Comparison of ENCODE assay signal across 9 mouse cellular contexts in genomic region chr11:59135904-59136452, GRCm38 (mm10). TPM values are rescaled to one million over a fixed set of nuclear protein-coding genes. Genes with fewer than 3 reads are reported as not detected.
DNase-seq lines count a peak whose midpoint lies in the region; ATAC-seq and TF ChIP-seq lines count a peak whose summit lies in the region.
"Had no signal": no experiment of that assay in that cellular context is flagged by ENCODE, and none has a peak within 500 bp of the region (broad histone marks: within the 10 kb centered on the region; RNA-seq: fewer than 3 reads in every experiment).

Gene Obscn, minus strand, starts transcription at chr11:59136402.

- no peak for TF ChIP-seq CTCF in layer of hippocampus, adult 2 months (conservative IDR thresholded peaks at IDR 0.05)

- H3K27ac ChIP-seq in layer of hippocampus, adult 2 months: no peak within 1 kb of the TSS
- no peak within 1 kb of the TSS for H3K27ac ChIP-seq in embryonic facial prominence, embryonic 13.5 days
- peak within 1 kb of the TSS; percentile 87 for H3K27ac ChIP-seq in heart, embryonic 15.5 days
- no peak within 1 kb of the TSS for H3K27ac ChIP-seq in midbrain, embryonic 10.5 days (replicated peaks)

- H3K4me3 ChIP-seq in layer of hippocampus, adult 2 months: peak within 1 kb of the TSS; percentile 33; the same call in 1 of the 2 replicates
- H3K4me3 ChIP-seq in embryonic facial prominence, embryonic 13.5 days: peak within 1 kb of the TSS; percentile 27
- H3K4me3 ChIP-seq in heart, embryonic 15.5 days: peak within 1 kb of the TSS; percentile 48
- peak within 1 kb of the TSS; percentile 42 for H3K4me3 ChIP-seq in midbrain, embryonic 10.5 days
- H3K4me3 ChIP-seq: erythroblast, embryonic 14.5 days had no signal

- peaks cover 13% of the 10 kb centered on the region for H3K4me1 ChIP-seq in embryonic facial prominence, embryonic 13.5 days
- H3K4me1 ChIP-seq in heart, embryonic 15.5 days (replicated peaks): peaks cover 53% of the 10 kb centered on the region
- H3K4me1 ChIP-seq in midbrain, embryonic 10.5 days: peaks cover 20% of the 10 kb centered on the region

- H3K4me2 ChIP-seq in embryonic facial prominence, embryonic 13.5 days: peak within 1 kb of the TSS; percentile 49
- peak within 1 kb of the TSS; percentile 62 for H3K4me2 ChIP-seq in heart, embryonic 15.5 days

- no peak for DNase-seq in layer of hippocampus, adult 2 months (ENCODE audit: low spot score in 2 of 2)
- no peak for DNase-seq in layer of hippocampus, adult 11-12 months (ENCODE audit: low spot score)
- DNase-seq in midbrain, embryonic 10.5 days (ENCODE audit: low spot score): no peak
- no peak for DNase-seq in B cell, adult 2 months
- no peak for DNase-seq in kidney, postnatal 36 days

- no peaks in the 10 kb centered on the region for H3K9me3 ChIP-seq in embryonic facial prominence, embryonic 13.5 days
- no peaks in the 10 kb centered on the region for H3K9me3 ChIP-seq in heart, embryonic 15.5 days (replicated peaks)
- no peaks in the 10 kb centered on the region for H3K9me3 ChIP-seq in midbrain, embryonic 10.5 days (replicated peaks)

- H3K9ac ChIP-seq in embryonic facial prominence, embryonic 13.5 days: peak within 1 kb of the TSS; percentile 32; the same call in 1 of the 2 replicates
- peak within 1 kb of the TSS; percentile 71; the same call in 1 of the 2 replicates for H3K9ac ChIP-seq in heart, embryonic 15.5 days

- no peaks in the 10 kb centered on the region for H3K36me3 ChIP-seq in embryonic facial prominence, embryonic 13.5 days
- H3K36me3 ChIP-seq in heart, embryonic 15.5 days: peaks cover 15% of the 10 kb centered on the region; the same call in 1 of the 2 replicates
- no peaks in the 10 kb centered on the region for H3K36me3 ChIP-seq in midbrain, embryonic 10.5 days

- 18% methylated on average over 44 of the region's 44 CpGs for WGBS in embryonic facial prominence, embryonic 13.5 days
- WGBS in heart, embryonic 15.5 days: 28% methylated on average over 44 of the region's 44 CpGs
- 14% methylated on average over 44 of the region's 44 CpGs for WGBS in midbrain, embryonic 10.5 days

- no peak for ATAC-seq in embryonic facial prominence, embryonic 13.5 days (ENCODE audit: insufficient number of reproducible peaks, insufficient read depth, low FRiP score, low TSS enrichment, low read depth)
- no peak for ATAC-seq in heart, embryonic 15.5 days (replicated peaks; ENCODE audit: insufficient number of reproducible peaks, insufficient read depth, low FRiP score, low read depth)
- ATAC-seq in megakaryocyte-erythroid progenitor cell, adult 5-6 weeks (replicated peaks; ENCODE audit: low FRiP score, low TSS enrichment, poor library complexity, severe bottlenecking): no peak

- H3K27me3 ChIP-seq in embryonic facial prominence, embryonic 13.5 days: peaks cover 82% of the 10 kb centered on the region
- H3K27me3 ChIP-seq in heart, embryonic 15.5 days: peaks cover 39% of the 10 kb centered on the region
- H3K27me3 ChIP-seq in midbrain, embryonic 10.5 days (ENCODE audit: low read depth, poor library complexity, severe bottlenecking): peaks cover 79% of the 10 kb centered on the region

RNA-seq across cellular contexts. Expression of gene Obscn, which starts in this region (rescaled TPM):
- 1 to 10 TPM; 1.2 to 1.5 TPM for total RNA-seq in layer of hippocampus, adult 2 months (2021)
- 0.32 and 0.42 TPM in 2 replicates for polyA plus RNA-seq in embryonic facial prominence, embryonic 13.5 days (2015; fragmentation: Nextera tagmentation; extraction: Ambion mirVana)
- polyA plus RNA-seq in heart, embryonic 15.5 days (2015; fragmentation: Nextera tagmentation; extraction: Ambion mirVana): 64.8 and 65.2 TPM in 2 replicates
- 0.01 TPM in 2 replicates for polyA plus RNA-seq in midbrain, embryonic 10.5 days (2016; fragmentation: Nextera tagmentation; extraction: Ambion mirVana)
- total RNA-seq in megakaryocyte-erythroid progenitor cell, adult 5-6 weeks (2014; fragmentation: Nextera tagmentation): 0.37 and 0.52 TPM in 2 replicates
- under 0.01 and 0.23 TPM in 2 replicates for total RNA-seq in megakaryocyte-erythroid progenitor cell, adult 5-6 weeks (2017)

Comparison
In these comparisons a context has a peak if more than half of its experiments do, and no peak if none do; other contexts are left out.
1. RNA of gene Obscn (polyA plus RNA-seq): 64.8 to 65.2 TPM in heart, embryonic 15.5 days; 0.32 to 0.42 TPM in embryonic facial prominence, embryonic 13.5 days and 0.01 TPM in midbrain, embryonic 10.5 days; every median in the first group is over 10 times any median in the second.
2. Peak in every context shown above with its lines, with median percentiles within 50 percentile points of each other: H3K4me3 ChIP-seq.